Mouse (Mus musculus): ENCODE measurements around the gene Tlx3. TPM values are rescaled to one million over a fixed set of nuclear protein-coding genes. Genes with fewer than 3 reads are reported as not detected.

Gene Tlx3
- polyA plus RNA-seq, 1 experiment from 2014 or later, result 23.2 TPM

DNA sequence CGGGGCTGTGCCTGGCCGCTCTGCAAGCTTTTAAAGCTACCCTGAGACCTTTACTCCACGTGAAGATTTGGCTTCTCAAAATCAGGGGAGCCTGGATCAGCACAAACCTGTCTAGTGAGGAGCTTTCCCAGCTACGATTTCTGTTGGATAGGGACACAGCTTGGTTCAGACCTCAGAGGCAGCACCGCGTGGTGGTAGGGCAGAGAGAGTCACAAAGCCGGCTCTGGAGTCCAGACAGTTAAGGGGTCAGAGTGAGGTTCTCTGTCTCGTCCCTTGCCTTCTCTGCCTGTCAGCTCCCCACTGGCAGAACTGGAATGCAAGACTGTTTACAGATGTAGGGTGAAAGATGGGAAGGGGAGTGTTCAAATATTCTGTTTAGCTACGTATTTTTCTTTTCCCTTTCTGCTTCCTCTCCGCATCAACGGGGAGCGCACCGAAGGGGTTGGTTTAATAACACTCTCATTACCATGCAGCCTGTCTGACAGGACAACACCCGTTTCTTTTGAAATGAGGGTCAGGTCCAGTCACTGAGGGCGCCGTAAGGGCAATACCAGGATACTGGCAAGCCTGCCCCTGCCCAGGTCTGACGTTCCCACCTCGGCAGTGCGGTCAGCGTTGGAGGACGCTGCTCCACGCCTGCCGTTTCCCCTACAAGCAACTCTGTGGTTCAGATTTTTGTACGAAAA, 6.8 kb downstream of the Tlx3 start:
- H3K36me3 ChIP-seq, result no peaks in the 10 kb centered on the region
- 0 out of 2 replicates have a peak overlapping the region, but pooled peaks have one; percentile 4 for H3K27ac ChIP-seq (replicated peaks)
- H3K9me3 ChIP-seq (replicated peaks), result no peaks in the 10 kb centered on the region
- H3K9ac ChIP-seq (replicated peaks), result no peak overlapping the region
- ATAC-seq (ENCODE audit: low FRiP score), result no peak
- H3K4me2 ChIP-seq, result peak overlapping the region; percentile 56
- no peak overlapping the region for H3K4me3 ChIP-seq (replicated peaks)
- 11% methylated on average over 24 of the region's 24 CpGs for WGBS
- peaks cover 33% of the 10 kb centered on the region for H3K4me1 ChIP-seq
- H3K27me3 ChIP-seq (replicated peaks), result peaks cover 60% of the 10 kb centered on the region

DNA sequence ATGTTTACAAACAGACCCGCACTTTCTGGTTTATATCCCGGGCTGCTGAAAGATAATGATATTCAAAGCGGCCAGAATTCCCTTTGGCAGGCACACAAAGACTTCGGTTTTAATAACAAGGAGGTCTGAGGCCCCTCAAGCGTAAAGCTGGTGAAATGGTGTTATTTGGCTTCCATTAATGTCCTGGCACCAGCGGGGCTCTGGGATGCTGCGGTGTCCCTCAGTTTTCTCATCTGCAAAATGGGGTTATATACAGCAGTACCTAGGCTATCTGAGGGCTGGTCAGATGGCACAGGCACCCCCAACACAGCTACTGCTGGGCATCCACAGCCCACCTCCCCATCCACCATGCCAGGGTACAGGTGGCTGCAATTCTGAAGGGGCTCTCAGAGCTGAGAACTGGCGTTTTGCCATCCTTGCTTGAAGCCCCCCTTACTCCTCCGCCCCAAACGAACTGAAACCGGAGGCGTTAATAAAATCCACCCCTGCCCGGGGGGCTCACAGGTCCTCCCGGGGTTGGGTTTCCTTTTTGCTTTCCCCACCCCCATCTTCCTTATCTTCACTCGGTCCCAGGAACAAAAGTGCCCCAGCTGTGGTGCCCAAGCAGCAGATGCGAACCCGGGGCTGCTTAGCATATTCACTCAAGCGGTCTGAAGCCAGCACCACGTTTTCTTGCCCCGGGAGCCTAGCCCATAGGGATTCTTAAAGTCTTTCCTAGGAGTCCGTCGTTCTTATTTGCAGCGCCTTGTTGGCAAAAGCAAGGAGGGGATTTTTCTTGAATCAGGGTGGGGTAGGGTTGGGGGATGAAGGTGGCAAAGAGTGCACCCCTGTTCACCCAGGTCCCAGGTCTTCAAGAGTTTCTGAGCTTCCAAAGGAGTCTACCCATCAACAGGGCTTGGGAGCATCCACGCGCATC, 7.6 kb downstream of the Tlx3 start:
- Histone ChIP-seq H3K27me3 (replicated peaks) (peaks cover 68% of the 10 kb centered on the region), H3K36me3 (no peaks in the 10 kb centered on the region), H3K4me2 (peak overlapping the region; percentile 56), H3K4me1 (peaks cover 25% of the 10 kb centered on the region), H3K9ac (replicated peaks) (no peak overlapping the region), H3K9me3 (replicated peaks) (no peaks in the 10 kb centered on the region), H3K27ac (replicated peaks) (0 out of 2 replicates have a peak overlapping the region, but pooled peaks have one; percentile 4), H3K4me3 (replicated peaks) (no peak overlapping the region)
- WGBS, result 4% methylated on average over 25 of the region's 25 CpGs
- ATAC-seq (ENCODE audit: low FRiP score), result no peak

DNA sequence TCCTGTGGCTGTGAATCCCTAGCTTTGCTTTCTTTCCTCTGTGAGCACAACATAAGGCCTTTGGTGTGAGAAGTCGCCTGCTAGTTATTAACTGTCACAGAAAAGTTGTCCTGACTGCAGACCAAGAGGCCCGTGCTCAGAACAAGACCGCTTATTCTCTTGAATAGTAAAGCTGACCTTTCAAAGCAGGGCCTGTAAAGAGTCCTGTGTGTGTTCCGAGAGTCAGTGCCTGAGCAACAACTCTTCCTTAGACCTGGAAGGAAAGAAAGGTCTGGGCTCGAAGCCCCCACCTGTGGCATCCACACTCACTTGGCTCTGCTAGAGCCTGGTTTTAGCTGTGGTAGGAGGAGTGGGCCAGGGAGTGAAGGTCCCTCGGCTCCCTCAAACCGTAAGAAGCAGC, 8.3 kb downstream of the Tlx3 start:
- Histone ChIP-seq H3K4me2 (no peak overlapping the region), H3K4me3 (replicated peaks) (no peak overlapping the region), H3K27ac (replicated peaks) (no peak overlapping the region), H3K9ac (replicated peaks) (no peak overlapping the region), H3K9me3 (replicated peaks) (no peaks in the 10 kb centered on the region), H3K27me3 (replicated peaks) (peaks cover 73% of the 10 kb centered on the region), H3K36me3 (no peaks in the 10 kb centered on the region), H3K4me1 (peaks cover 18% of the 10 kb centered on the region)
- WGBS, result 29% methylated on average over 7 of the region's 7 CpGs
- no peak for ATAC-seq (ENCODE audit: low FRiP score)

DNA sequence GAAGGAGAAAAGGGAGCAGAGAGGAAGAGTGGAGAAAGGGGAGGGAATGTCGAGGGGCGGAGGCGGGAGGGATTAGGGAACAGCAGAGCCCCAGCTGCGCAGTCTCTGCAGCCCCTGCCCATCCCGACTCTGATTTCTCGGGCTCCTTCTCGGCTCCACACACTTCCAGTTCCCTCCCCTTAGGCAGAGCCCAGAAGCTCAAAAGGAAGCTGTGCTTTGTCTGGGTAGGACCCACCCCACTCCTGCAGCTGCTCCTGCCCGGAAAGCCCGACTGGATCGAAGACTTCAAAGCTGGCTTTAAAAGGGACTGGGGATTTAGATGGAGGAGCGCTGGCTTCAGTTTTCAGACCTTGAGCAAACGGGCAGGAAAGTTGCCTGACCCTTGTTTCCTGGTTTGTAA, 9.7 kb downstream of the Tlx3 start:
- Histone ChIP-seq H3K4me1 (peaks cover 17% of the 10 kb centered on the region), H3K9ac (replicated peaks) (no peak overlapping the region), H3K27me3 (replicated peaks) (peaks cover 66% of the 10 kb centered on the region), H3K9me3 (replicated peaks) (no peaks in the 10 kb centered on the region), H3K27ac (replicated peaks) (no peak overlapping the region; the same call in 1 of the 2 replicates), H3K4me3 (replicated peaks) (no peak overlapping the region), H3K36me3 (no peaks in the 10 kb centered on the region), H3K4me2 (peak overlapping the region; percentile 26)
- no peak for ATAC-seq (ENCODE audit: low FRiP score)
- WGBS, result under 1% methylated on average over 12 of the region's 12 CpGs

DNA sequence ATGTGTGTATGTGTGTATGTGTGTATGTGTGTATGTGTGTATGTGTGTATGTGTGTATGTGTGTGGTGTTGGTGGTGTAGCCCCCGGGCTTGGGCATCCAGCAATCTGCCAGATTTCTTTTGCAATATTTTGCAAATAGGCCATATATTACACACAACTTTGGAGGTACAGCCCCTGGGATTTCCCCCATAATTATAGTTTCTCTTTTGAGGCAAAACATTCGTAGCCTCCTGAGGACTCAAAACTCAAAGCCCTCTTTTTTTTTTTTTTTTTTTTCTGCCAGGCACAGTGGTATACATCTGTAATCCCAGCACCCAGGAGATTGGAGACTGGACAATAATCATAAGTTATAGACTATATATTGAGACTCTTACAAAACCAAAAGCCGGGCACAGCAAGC, 21.6 kb downstream of the Tlx3 start:
- Histone ChIP-seq H3K4me2 (no peak overlapping the region), H3K9ac (replicated peaks) (no peak overlapping the region), H3K9me3 (replicated peaks) (no peaks in the 10 kb centered on the region), H3K4me3 (replicated peaks) (no peak overlapping the region), H3K36me3 (no peaks in the 10 kb centered on the region), H3K27ac (replicated peaks) (no peak overlapping the region), H3K27me3 (replicated peaks) (peaks cover 16% of the 10 kb centered on the region), H3K4me1 (peaks cover 13% of the 10 kb centered on the region)
- WGBS, result 83% methylated on average over 3 of the region's 3 CpGs
- no peak for ATAC-seq (ENCODE audit: low FRiP score)

DNA sequence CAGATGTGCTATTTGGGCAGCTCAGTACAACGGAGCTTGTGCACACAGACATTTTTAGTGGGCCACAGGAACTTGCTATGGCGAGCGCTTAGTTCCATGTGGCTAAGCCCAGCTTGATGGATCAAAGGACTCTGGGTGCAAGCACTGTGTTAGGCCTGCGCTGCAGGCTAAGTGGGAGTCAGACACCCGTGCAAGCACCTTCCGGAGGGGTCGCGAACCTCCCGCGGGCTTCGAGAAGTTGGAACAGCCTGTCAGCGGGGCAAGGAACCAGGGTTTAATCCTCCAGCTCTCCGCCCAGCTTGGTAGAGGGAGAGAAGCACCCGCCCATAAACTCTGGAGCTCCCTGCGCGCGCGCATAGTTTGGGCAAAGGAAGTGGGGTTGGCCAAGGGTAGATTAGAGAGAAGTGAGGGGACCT, 22.7 kb downstream of the Tlx3 start:
- ATAC-seq (ENCODE audit: low FRiP score), result no peak
- H3K9me3 ChIP-seq (replicated peaks), result no peaks in the 10 kb centered on the region
- H3K9ac ChIP-seq (replicated peaks), result no peak overlapping the region
- H3K36me3 ChIP-seq, result no peaks in the 10 kb centered on the region
- peak overlapping the region; percentile 45 for H3K4me2 ChIP-seq
- H3K4me3 ChIP-seq (replicated peaks), result no peak overlapping the region; the same call in 1 of the 2 replicates
- H3K27ac ChIP-seq (replicated peaks), result no peak overlapping the region
- 6% methylated on average over 18 of the region's 18 CpGs for WGBS
- peaks cover 16% of the 10 kb centered on the region for H3K27me3 ChIP-seq (replicated peaks)
- H3K4me1 ChIP-seq, result peaks cover 13% of the 10 kb centered on the region

DNA sequence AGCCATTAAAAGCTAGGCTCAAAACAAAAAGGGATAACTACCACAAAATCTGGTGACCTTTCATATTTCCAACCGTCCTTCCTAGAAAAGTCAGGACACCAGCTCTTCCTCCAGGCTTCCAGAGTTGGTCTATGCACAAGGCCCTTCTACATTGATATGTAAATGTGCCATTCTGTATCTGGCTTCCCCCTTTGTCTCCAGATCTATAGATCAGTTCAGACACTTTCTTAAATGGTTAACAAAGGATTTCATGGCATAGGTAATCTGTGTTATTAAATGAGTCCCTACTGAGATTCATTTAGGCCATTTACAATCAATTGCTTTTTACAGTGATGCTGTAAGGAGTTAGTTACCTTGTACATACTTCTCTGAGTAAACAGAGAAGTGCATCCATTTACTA, 23.6 kb downstream of the Tlx3 start:
- H3K9ac ChIP-seq (replicated peaks), result no peak overlapping the region
- H3K27me3 ChIP-seq (replicated peaks), result peaks cover 20% of the 10 kb centered on the region
- WGBS, result 21% methylated on average over 1 of the region's 1 CpGs
- no peaks in the 10 kb centered on the region for H3K36me3 ChIP-seq
- no peak overlapping the region for H3K4me2 ChIP-seq
- H3K4me1 ChIP-seq, result peaks cover 13% of the 10 kb centered on the region
- H3K4me3 ChIP-seq (replicated peaks), result no peak overlapping the region
- H3K9me3 ChIP-seq (replicated peaks), result no peaks in the 10 kb centered on the region
- H3K27ac ChIP-seq (replicated peaks), result no peak overlapping the region
- no peak for ATAC-seq (ENCODE audit: low FRiP score)

DNA sequence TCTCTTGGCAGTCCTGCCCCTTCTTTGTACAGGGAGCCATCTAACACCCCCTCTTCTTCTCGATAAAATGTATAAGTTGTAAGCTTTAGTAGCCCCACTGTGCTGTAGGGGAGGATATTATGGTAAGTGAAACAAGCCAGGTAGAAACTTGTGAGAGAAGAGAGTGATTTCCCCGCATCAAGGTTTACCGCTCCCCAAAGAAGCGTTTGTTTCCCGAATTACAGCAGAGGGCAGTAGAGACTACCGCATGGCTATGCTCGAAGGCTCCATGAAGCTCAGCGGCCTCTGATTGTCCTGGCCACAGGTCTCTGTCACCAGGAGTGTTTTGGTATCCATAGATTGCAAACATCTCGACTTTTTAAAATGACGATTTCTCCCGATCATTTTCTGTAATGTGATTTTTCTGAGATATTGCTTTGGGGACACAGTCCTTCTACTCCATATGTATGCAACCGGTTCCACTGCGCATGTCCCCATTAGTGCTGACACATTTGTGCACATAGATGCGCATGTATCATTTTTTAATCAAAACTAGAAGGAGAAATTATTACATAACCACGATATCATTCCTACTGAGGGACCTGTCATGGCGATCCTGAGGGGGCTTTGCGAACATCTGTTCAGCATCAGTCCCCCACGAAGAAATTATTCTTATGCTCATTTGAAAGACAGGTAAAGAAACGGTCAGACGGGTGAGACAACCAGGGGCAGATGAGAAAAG, 26.7 kb downstream of the Tlx3 start:
- Histone ChIP-seq H3K36me3 (no peaks in the 10 kb centered on the region), H3K4me2 (no peak overlapping the region; the same call in 1 of the 2 replicates), H3K9me3 (replicated peaks) (no peaks in the 10 kb centered on the region), H3K9ac (replicated peaks) (no peak overlapping the region), H3K4me3 (replicated peaks) (no peak overlapping the region), H3K27ac (replicated peaks) (peak overlapping the region; percentile 18; the same call in 1 of the 2 replicates), H3K27me3 (replicated peaks) (peaks cover 20% of the 10 kb centered on the region), H3K4me1 (peaks cover 13% of the 10 kb centered on the region)
- ATAC-seq (ENCODE audit: low FRiP score), result peak; percentile 68; the same call in 1 of the 2 replicates
- 28% methylated on average over 20 of the region's 20 CpGs for WGBS

DNA sequence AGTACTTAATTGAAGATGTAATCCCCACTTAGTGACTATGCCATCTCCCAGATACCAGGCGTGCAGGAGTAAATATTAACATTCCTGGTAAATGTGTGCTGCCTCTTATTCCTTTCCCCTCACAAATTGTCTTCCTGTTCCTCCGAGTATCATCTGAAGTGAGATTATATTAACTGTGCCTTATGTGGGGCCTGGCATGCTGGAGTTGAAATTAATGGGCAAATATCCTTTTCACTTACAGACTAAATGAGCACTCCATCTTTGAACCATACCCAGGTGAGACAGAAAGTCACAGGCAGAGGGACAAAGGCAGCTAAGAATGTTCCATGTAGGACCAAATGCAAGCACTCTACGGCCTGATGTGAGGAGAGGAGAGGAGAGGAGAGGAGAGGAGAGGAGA, 27.6 kb downstream of the Tlx3 start:
- WGBS, result 59% methylated on average over 3 of the region's 3 CpGs
- ATAC-seq (ENCODE audit: low FRiP score), result peak; percentile 80
- H3K4me3 ChIP-seq (replicated peaks), result no peak overlapping the region

DNA sequence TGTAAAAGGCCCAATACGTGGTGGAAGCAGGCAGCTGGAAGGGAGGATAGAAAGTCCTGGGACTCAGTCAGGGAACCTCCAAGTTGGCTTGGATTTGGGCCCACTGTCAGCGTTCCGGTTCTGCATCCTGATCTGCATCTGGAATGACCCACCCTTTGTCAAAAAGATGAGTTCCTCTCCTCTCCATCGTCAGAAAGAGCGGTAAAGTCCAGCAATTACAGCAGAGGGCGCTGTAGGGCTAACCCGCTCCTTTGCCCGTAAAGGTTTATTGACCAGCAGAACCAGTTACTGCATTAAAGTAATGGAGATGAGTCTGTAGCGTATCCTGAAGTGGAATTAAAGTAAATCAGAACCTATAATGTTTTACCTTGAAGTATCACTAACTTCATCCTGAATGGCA, 32.9 kb downstream of the Tlx3 start:
- no peaks in the 10 kb centered on the region for H3K36me3 ChIP-seq
- no peak overlapping the region for H3K4me2 ChIP-seq
- H3K27me3 ChIP-seq (replicated peaks), result 0 out of 2 replicates have a peak, but pooled peaks cover 4% of the 10 kb centered on the region
- 13% methylated on average over 9 of the region's 9 CpGs for WGBS
- H3K9me3 ChIP-seq (replicated peaks), result no peaks in the 10 kb centered on the region
- H3K4me3 ChIP-seq (replicated peaks), result no peak overlapping the region
- no peaks in the 10 kb centered on the region for H3K4me1 ChIP-seq
- no peak overlapping the region for H3K27ac ChIP-seq (replicated peaks)
- no peak overlapping the region for H3K9ac ChIP-seq (replicated peaks)
- ATAC-seq (ENCODE audit: low FRiP score), result no peak

More for the DNA sequence above, 27.6 kb downstream of the Tlx3 start:
- Histone ChIP-seq H3K27me3 (replicated peaks) (peaks cover 14% of the 10 kb centered on the region), H3K27ac (replicated peaks) (no peak overlapping the region), H3K36me3 (no peaks in the 10 kb centered on the region), H3K4me2 (no peak overlapping the region), H3K4me1 (peaks cover 7% of the 10 kb centered on the region), H3K9me3 (replicated peaks) (no peaks in the 10 kb centered on the region), H3K9ac (replicated peaks) (no peak overlapping the region)

DNA sequence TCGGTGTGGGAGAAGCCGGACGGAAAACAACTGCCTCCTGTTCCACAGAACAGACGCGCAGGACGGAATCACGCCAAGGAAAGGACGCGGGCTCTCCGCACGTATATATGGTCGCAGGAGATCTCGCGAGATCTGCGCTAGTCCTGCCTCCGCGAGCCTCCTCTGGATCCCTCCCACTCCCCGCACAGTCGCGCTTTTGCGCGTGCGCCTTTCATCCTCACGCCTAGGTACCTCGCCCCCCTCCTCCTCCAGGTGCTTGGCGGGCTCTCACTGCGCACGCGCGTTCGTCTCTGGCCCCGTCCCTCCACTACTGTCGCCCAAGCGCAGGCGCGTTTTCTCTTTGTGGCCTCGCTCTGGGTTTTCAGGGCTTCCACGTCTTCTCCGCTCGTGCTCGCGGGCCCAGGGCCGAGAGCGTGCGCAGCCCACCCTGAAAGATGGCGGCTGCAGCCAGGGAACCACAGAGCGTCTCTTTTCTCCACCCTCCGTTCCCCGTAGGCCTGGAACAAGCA, 40.3 kb downstream of the Tlx3 start, which contains the start of gene Npm1:
Gene Npm1 (minus strand): TSS at position 209 of the 509 bp plus-strand sequence.
- no peaks in the 10 kb centered on the region for H3K27me3 ChIP-seq (replicated peaks)
- H3K4me3 ChIP-seq (replicated peaks), result peak within 1 kb of the TSS; percentile 99
- 3% methylated on average over 49 of the region's 49 CpGs for WGBS
- peak within 1 kb of the TSS; percentile 97 for H3K9ac ChIP-seq (replicated peaks)
- peak within 1 kb of the TSS; percentile 97 for H3K27ac ChIP-seq (replicated peaks)
- H3K36me3 ChIP-seq, result peaks cover 28% of the 10 kb centered on the region
- H3K4me1 ChIP-seq, result peaks cover 26% of the 10 kb centered on the region
- H3K4me2 ChIP-seq, result peak within 1 kb of the TSS; percentile 85
- ATAC-seq (ENCODE audit: low FRiP score), result peak; percentile 96
- H3K9me3 ChIP-seq (replicated peaks), result no peaks in the 10 kb centered on the region

Measured in neural tube, embryonic 15.5 days (tissue).